Mouse (Mus musculus) MEL-GATA-1-ER (cell line): Measurements from ENCODE around the gene Krtap17-1.

Experiments used
- DNase-seq: peaks from one replicate; pipeline ENCODE4 v3.0.0-alpha.2; 2012; ENCODE audit warnings: low read depth; ENCODE audit errors: extremely low read depth

The Krtap17-1 gene

GRCm38 (mm10) chr11:99993620-99994383, at the start of gene Krtap17-1:
Gene Krtap17-1 (minus strand): TSS chr11:99993994.
- DNase-seq, result no peak

GRCm38 (mm10) chr11:100041454-100041853, 47.7 kb upstream of the Krtap17-1 start, which contains the start of gene Krt34:
Gene Krt34 (minus strand): TSS chr11:100041554.
- DNase-seq, result no peak

GRCm38 (mm10) chr11:100029768-100030167, 36.0 kb upstream of the Krtap17-1 start, which contains the start of gene Krt33b:
Gene Krt33b (minus strand): TSS chr11:100029868.
- DNase-seq, result no peak

- DNase-seq, result no peak
These were observed 27.6 kb upstream of the Krtap17-1 start for GRCm38 (mm10) chr11:100021438-100021837.

- no peak for DNase-seq
These were observed 25.7 kb upstream of the Krtap17-1 start for GRCm38 (mm10) chr11:100019466-100019865.

- DNase-seq, result no peak
These were observed 22.3 kb upstream of the Krtap17-1 start, which contains the start of gene Krt33a for GRCm38 (mm10) chr11:100016112-100016511. Gene Krt33a (minus strand): TSS chr11:100016212.

- DNase-seq, result no peak
These were observed 19.9 kb upstream of the Krtap17-1 start for GRCm38 (mm10) chr11:100013691-100014171.

- DNase-seq, result no peak
These were observed 16.9 kb upstream of the Krtap17-1 start for GRCm38 (mm10) chr11:100010682-100011081.

- DNase-seq, result no peak
These were observed 14.5 kb upstream of the Krtap17-1 start for GRCm38 (mm10) chr11:100008336-100008735.

- no peak for DNase-seq
These were observed 12.8 kb upstream of the Krtap17-1 start for GRCm38 (mm10) chr11:100006624-100007023.

GRCm38 (mm10) chr11:100005905-100006304, 12.1 kb upstream of the Krtap17-1 start:
- DNase-seq, result no peak

- DNase-seq, result no peak
These were observed 11.1 kb upstream of the Krtap17-1 start for GRCm38 (mm10) chr11:100004846-100005245.

- no peak for DNase-seq
These were observed 5.3 kb upstream of the Krtap17-1 start for GRCm38 (mm10) chr11:99999091-99999490.

GRCm38 (mm10) chr11:99994384-99994661, 529 bp upstream of the Krtap17-1 start:
- no peak for DNase-seq

- no peak for DNase-seq
These were observed 3.2 kb downstream of the Krtap17-1 start for GRCm38 (mm10) chr11:99990571-99990970.

- no peak for DNase-seq
These were observed 3.9 kb downstream of the Krtap17-1 start for GRCm38 (mm10) chr11:99989881-99990405.

GRCm38 (mm10) chr11:99988530-99988929, 5.3 kb downstream of the Krtap17-1 start:
- no peak for DNase-seq

- DNase-seq, result no peak
These were observed 7.6 kb downstream of the Krtap17-1 start, which contains the start of gene Krtap16-1 for GRCm38 (mm10) chr11:99986180-99986647. Gene Krtap16-1 (minus strand): TSS chr11:99986597.

GRCm38 (mm10) chr11:99985291-99986092, 8.3 kb downstream of the Krtap17-1 start:
- DNase-seq, result no peak

- DNase-seq, result no peak
These were observed 10.4 kb downstream of the Krtap17-1 start for GRCm38 (mm10) chr11:99983442-99983841.

GRCm38 (mm10) chr11:99982731-99983130, 11.1 kb downstream of the Krtap17-1 start:
- no peak for DNase-seq

- DNase-seq, result no peak
These were observed 14.8 kb downstream of the Krtap17-1 start, which contains the start of gene Krtap29-1 for GRCm38 (mm10) chr11:99978953-99979352. Gene Krtap29-1 (minus strand): TSS chr11:99979053.
